Mouse (Mus musculus) spleen, adult 2 months (tissue): ENCODE results near the gene Mgll.

Experiments
- CTCF ChIP-seq: fragments of 200-500 bp; IDR thresholded peaks from 2 replicates; pipeline ENCODE4 v1.5.1; 2011; ENCODE audit warnings: mild to moderate bottlenecking, inconsistent platforms; ENCODE audit not compliant: insufficient read depth, insufficient read length, insufficient replicate concordance; ENCODE audit errors: extremely low read depth
- POLR2A ChIP-seq: fragments of 200-500 bp; IDR thresholded peaks from 2 replicates; pipeline ENCODE4 v1.6.1; 2011; ENCODE audit warnings: low read depth, low read length, inconsistent platforms

GRCm38 (mm10) chr6:88830112-88830702 is 106.0 kb downstream of the Mgll start:
- TF ChIP-seq CTCF (no peak), POLR2A (no peak)
